Mouse (Mus musculus) T-helper 17 cell (primary cell): Measurements from ENCODE around the gene Abca12.

Source experiments
- in situ Hi-C, 2 experiments: fragments of 300-600 bp; cut with MboI, MseI; formaldehyde crosslinking; loops; 1 replicate in 1 of 2; 2 replicates in 1 of 2; pipeline ENCODE4 v1.15.1; 2025; ENCODE audit warnings: high pct_unique_total_duplicates in 2 of 2

The Abca12 gene

GRCm38 (mm10) chr1:71338548-71339340, 76.0 kb downstream of the Abca12 start:
- in situ Hi-C loops = no loop called here

DNA sequence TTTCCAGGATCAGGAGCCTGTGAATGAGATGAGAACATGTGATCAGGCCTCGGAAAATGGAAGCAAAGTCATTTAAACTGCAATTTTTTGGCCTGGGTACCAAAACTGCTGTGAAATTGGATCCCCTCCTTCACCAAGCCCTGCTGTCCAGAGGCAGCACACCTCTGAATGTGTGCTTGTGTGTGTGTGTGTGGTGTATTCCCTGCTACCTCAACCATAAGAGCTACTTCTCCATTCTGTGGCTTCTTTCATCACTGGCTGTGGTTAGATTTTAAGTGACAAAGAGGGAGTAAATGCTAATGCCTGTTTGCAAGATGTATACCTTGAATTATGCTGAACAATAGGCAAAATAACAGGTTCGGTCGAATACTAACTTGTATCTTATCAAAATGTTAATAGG, 84.4 kb downstream of the Abca12 start:
- in situ Hi-C loops = no loop called here

DNA sequence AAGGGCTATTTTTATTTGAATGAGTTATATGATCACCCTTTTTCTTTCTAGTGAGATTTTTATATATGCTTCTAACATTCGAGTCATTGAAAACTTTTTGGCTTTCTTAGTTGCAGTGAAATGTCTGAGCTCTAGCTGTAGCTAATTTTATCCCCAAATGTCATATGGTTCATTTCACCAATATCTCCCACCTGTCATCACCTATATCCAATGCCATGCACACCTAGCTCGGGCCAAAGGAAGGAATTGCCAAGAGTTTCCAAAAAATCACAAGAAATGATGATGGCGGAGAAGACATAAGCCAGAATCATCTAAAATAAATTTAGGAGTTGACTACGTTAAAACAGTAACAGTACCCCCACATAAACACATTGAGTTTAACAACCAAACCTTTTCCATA, 102.5 kb downstream of the Abca12 start:
- in situ Hi-C loops = loop anchor here in 1 of 2 experiments (25.0 kb wide), 1 partner anchor 1475 kb away; no protein-coding TSS in a partner anchor

- in situ Hi-C loops = loop anchor here in 1 of 2 experiments (25.0 kb wide), 1 partner anchor 1477 kb away; no protein-coding TSS in a partner anchor
These were observed 104.1 kb downstream of the Abca12 start for GRCm38 (mm10) chr1:71310614-71311013.

DNA sequence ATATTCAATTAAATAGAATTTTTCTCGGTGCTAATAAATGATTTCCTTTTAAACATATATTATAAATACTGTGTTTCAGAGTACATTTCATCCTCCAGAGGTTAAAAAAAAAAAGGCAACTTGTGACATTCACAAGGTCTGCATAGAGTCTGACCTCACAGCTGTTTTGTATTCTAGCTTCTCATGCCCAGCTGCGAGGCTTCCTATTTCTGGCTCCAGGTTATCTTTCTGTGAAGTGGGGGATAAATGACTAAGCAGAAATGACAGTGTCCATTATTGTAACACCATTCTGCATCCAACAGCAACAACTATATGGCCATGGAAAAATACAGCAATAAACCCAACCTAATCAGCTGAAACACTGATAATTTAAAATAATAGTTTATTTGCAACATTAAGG, 107.3 kb downstream of the Abca12 start:
- in situ Hi-C loops = loop anchor here in 1 of 2 experiments (25.0 kb wide), 1 partner anchor 1480 kb away; no protein-coding TSS in a partner anchor

DNA sequence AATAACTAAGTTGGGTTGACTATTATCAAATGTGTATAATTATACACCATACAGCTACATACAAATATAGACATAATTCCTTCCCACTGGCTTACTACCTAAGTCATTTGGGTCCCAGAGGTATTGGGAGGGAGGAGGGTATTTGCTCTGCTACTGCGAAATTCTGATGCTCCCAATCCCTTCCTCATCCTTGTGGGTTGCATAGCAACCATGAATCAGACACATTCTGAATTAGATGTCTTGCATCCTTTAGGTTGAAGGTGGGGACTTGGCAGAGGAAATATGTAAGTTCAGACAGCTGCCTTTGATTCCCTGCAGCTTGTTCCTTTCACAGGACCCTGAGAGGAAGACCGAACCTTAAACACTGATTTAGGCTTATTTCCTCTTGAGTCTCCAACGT, 108.5 kb downstream of the Abca12 start:
- in situ Hi-C loops = loop anchor here in 1 of 2 experiments (25.0 kb wide), 1 partner anchor 1481 kb away; no protein-coding TSS in a partner anchor

DNA sequence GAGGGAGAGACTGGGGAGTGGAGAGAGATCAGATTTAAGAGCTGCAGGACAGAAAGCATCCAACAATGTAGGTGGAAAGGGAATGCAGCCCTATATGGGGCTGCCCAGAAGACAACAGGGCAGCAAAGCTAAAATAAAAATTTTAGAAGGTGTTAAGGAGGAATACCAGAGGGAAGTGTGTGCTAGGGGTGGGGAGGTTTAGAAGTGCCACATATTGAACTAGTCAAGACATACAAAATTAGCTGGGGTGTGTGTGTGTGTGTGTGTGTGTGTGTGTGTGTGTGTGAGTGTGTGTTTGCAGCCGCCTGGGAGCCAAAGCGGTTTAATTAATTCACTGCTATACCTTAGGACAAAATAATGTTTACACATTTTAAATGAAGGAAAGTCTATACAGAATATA, 110.1 kb downstream of the Abca12 start:
- in situ Hi-C loops = loop anchor here in 1 of 2 experiments (25.0 kb wide), 1 partner anchor 1483 kb away; no protein-coding TSS in a partner anchor

- in situ Hi-C loops = no loop called here
These were observed 117.7 kb downstream of the Abca12 start for GRCm38 (mm10) chr1:71297021-71297420.

DNA sequence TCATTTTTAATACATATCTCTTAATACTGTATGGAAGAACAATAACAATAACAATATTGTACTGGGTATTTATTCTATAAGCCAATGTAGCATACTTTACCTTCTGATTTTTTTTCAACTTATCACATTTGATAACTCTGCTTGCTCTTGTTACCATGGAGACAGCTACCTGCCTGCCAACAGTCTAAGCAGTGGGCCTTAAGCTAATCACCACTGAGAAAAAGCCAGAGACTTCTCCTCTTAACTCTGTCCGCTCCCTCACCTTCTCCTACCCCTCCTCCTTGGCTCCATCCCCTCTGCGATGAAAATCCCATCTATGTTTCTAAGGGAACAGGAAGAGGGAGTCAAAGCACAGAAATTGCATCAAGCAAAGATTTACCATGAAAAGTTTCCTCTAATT, 118.1 kb downstream of the Abca12 start:
- in situ Hi-C loops = no loop called here

DNA sequence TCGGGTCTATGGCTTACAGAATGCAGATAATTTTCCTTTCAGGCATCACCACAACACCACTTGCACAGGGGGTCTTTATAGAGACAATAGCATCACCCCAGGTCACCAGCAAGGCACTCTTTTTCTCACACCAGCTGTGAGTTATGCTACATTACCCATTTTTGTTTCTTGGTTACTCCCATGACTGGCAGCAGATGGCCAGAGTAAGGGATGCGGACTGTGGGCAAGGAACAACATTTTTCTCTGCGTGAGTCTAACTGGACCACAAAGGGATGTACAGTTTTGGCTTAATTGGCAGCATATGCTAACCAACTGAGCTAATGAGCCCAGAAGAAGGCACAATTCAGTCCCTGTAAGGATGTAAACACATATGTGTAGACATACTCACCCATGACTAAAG, 122.8 kb downstream of the Abca12 start:
- in situ Hi-C loops = no loop called here

GRCm38 (mm10) chr1:71289511-71289910, 125.2 kb downstream of the Abca12 start:
- in situ Hi-C loops = loop anchor here in 1 of 2 experiments (5.0 to 10.0 kb wide), 2 partner anchors 215 to 833 kb away; no protein-coding TSS in a partner anchor

DNA sequence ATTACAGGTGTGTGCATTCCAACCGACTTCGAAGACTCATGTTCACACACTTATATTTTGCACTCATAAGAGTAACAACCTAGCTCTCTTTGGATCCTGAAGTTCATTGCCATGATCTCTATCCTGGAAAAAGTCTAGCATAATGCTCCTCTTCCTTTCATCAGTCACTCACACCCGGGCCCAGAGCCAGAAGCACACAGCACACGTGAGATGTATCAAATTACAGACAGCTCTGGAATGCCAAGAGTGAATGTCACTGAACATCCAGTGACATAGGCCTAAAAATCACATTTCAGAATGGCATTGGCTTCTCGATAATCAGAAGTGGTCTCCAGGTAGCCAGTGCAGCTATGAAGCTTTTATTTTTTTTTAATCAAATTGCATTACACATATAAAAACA, 137.8 kb downstream of the Abca12 start:
- in situ Hi-C loops = loop anchor here in 1 of 2 experiments (5.0 kb wide), 1 partner anchor 845 kb away; no protein-coding TSS in a partner anchor

- in situ Hi-C loops = no loop called here
These were observed 142.2 kb downstream of the Abca12 start for GRCm38 (mm10) chr1:71272550-71272949.

- in situ Hi-C loops = no loop called here
These were observed 142.6 kb downstream of the Abca12 start for GRCm38 (mm10) chr1:71272077-71272476.

DNA sequence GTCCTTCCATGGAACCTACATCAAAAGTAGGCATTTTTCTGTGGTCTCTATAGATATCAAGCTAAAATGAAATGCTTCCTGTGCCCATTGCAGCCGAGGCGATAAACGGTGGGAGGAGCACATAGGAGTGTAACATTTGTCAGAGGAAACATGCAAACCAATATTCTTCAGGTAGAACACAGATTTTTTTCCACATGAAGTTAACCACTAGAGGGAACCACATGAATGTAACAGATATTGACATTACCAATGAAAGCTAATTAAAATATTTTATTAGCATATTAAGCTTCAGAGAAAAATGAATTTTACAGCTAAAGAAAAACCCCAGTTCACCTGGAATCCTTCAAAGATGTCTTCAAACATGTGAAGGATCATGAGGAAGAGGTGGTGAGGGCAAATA, 144.6 kb downstream of the Abca12 start:
- in situ Hi-C loops = no loop called here

DNA sequence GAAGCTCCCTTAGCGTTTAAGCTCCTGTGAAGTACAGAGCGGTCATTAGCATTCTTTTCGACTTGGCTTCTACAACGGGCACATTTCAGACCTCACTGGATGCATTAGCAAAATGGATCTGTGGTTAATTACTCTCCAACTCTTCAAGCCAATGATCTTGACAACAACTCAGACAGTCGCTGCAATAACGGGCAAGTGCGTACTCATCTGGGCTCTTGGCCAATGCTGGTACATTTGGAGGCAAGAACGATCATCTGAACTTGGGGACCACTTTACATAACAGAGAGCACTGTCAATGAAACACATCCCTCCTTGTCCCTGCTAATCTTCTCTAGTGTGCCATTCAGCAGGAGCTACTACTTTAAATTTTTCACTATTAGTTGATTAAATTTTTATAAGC, 148.1 kb downstream of the Abca12 start:
- in situ Hi-C loops = no loop called here

GRCm38 (mm10) chr1:71263532-71263931, 151.2 kb downstream of the Abca12 start:
- in situ Hi-C loops = no loop called here

- in situ Hi-C loops = no loop called here
These were observed 170.1 kb downstream of the Abca12 start for GRCm38 (mm10) chr1:71244647-71245046.

GRCm38 (mm10) chr1:71241396-71241795, 173.3 kb downstream of the Abca12 start:
- in situ Hi-C loops = no loop called here

DNA sequence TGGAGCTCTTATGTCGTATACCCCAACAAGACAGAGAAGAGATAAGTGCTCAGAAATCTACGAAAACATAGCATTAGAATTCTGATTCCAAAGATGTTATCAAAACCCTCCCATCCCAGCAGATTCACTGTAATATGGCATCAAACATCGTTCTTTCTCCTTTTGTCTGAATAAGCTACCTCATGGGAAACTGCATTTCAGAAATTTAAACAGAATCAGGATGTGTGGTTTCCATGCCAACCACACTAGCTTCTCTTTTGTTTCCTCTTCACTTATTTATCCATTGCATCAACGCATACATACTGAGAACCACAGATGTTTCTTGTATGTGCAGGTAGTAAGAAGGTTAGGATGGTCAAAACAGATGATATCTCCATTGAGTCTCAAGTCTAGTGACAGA, 175.1 kb downstream of the Abca12 start:
- in situ Hi-C loops = no loop called here

DNA sequence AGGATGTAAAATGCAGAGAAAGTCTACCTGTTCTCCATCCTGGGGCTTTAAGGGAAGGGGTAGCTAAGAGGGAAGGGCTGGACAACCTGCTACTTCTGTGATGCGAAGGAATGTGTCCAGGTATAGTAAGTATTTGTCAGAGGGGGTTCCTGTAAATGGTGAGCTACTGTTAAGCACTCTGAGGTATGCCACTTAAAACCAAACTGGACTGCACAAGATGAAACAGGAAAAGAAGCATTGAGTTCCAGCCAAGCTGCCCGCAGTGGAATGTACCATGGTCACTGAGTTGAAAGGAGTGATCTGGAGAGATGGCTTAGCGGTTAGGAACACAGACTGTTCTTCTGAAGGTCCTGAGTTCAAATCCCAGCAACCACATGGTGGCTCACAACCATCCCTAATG, 179.4 kb downstream of the Abca12 start:
- in situ Hi-C loops = no loop called here

GRCm38 (mm10) chr1:71231211-71231610, 183.5 kb downstream of the Abca12 start:
- in situ Hi-C loops = no loop called here

DNA sequence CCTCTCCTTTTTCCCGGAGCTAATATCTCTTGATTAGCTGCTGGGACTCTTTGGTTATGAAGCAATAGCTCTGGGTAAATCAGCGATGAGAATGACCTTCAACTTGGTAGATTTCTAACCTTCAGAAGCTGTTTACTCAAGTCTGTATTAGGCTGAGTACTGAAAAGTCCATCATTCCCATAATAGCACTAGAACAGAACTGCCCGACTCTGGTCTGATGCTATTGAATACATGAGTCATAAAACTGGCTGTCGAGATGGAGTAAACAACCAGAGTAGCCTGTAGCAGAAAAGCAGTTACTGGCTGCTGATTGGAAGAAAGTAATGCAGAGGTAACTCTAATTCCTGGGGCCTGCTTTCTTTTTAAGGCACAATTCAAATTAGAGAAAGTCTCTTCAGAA, 211.1 kb downstream of the Abca12 start:
- in situ Hi-C loops = no loop called here
